Mouse (Mus musculus): ENCODE results near the gene Rapgef3.

DNA sequence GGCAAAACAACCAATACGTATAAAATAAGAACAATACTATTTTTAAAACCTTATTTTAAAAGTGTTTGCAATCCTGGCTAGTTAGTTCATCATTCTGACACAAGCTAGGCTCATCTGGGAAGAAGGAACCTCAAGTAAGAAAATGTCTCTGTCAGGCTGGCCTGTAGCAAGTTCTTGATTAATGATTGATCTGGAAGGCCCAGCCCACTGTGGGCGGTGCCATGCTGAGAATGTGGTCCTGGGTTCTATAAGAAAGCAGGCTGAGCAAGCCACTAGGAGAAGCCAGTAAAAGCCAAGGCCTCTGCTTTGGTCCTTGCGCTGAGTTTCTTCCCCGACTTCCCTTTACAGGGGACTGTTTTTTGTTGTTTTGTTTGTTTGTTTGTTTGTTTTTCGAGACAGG, 15.3 kb downstream of the Rapgef3 start:
- TF ChIP-seq POLR2A (IDR thresholded peaks at IDR 0.05; ENCODE audit: extremely low read depth, insufficient read depth, low read length) (no peak), CTCF (IDR thresholded peaks at IDR 0.05; ENCODE audit: extremely low read depth, insufficient read depth, low read length) (no peak)
